Mouse (Mus musculus) MEL (cell line): ENCODE measurements around the gene Myo18b. TPM values are rescaled to one million over a fixed set of nuclear protein-coding genes. Genes with fewer than 3 reads are reported as not detected.

ENCODE experiments used
- DNase-seq: peaks from one replicate; pipeline ENCODE4 v3.0.0; 2011; ENCODE audit warnings: low read depth, low spot score
- H3K27ac ChIP-seq: 2 replicates; pipeline ENCODE4 v1.5.1; 2012; ENCODE audit warnings: low read depth, mild to moderate bottlenecking, control low read depth, low read length, moderate library complexity; ENCODE audit not compliant: control insufficient read depth
- H3K27me3 ChIP-seq, 2 experiments: fragments of 150-350 bp in 1 of 2; sonication (generic) in 1 of 2; 2 replicates each; pipeline ENCODE4 v1.6.1; 2012; ENCODE audit warnings: low read length in 2 of 2, mild to moderate bottlenecking in 2 of 2, improper control_type of control experiment in 1 of 2, moderate library complexity in 1 of 2; ENCODE audit not compliant: insufficient read depth in 2 of 2, control insufficient read depth in 1 of 2
- H3K36me3 ChIP-seq, 2 experiments: 2 replicates each; pipeline ENCODE4 v1.6.1; 2012 to 2014; ENCODE audit warnings: low read length in 2 of 2, improper control_type of control experiment in 1 of 2, inconsistent platforms in 1 of 2, mild to moderate bottlenecking in 1 of 2; ENCODE audit not compliant: insufficient read depth in 2 of 2, control insufficient read depth in 1 of 2
- H3K4me1 ChIP-seq, 2 experiments: fragments of 150-350 bp in 1 of 2; sonication (generic) in 1 of 2; 2 replicates each; pipeline ENCODE4 v1.6.1; 2012; ENCODE audit warnings: low read length in 2 of 2, improper control_type of control experiment in 1 of 2, mild to moderate bottlenecking in 1 of 2; ENCODE audit not compliant: insufficient read depth in 2 of 2, control insufficient read depth in 1 of 2
- H3K4me3 ChIP-seq, 2 experiments: fragments of 150-350 bp in 1 of 2; sonication (generic) in 1 of 2; 2 replicates each; pipeline ENCODE4 v1.5.1; 2012; ENCODE audit warnings: low read depth in 2 of 2, low read length in 2 of 2, mild to moderate bottlenecking in 2 of 2, moderate library complexity in 2 of 2, control low read depth in 1 of 2, improper control_type of control experiment in 1 of 2; ENCODE audit not compliant: control insufficient read depth in 1 of 2, insufficient read depth in 1 of 2
- H3K79me2 ChIP-seq: 2 replicates; pipeline ENCODE4 v1.6.1; 2012; ENCODE audit warnings: mild to moderate bottlenecking, low read length, moderate library complexity; ENCODE audit not compliant: control insufficient read depth, poor library complexity, insufficient read depth
- H3K9ac ChIP-seq: 2 replicates; pipeline ENCODE4 v1.6.1; 2012; ENCODE audit warnings: low read depth, mild to moderate bottlenecking, control low read depth, low read length, moderate library complexity; ENCODE audit not compliant: control insufficient read depth, poor library complexity, severe bottlenecking
- H3K9me3 ChIP-seq: fragments of 150-350 bp; sonication (generic); replicated peaks from 2 replicates; pipeline ENCODE4 v1.6.1; 2012; ENCODE audit warnings: mild to moderate bottlenecking, low read length, improper control_type of control experiment, moderate library complexity; ENCODE audit not compliant: insufficient read depth
- BHLHE40 ChIP-seq: IDR thresholded peaks from 2 replicates; pipeline ENCODE4 v1.6.1; 2012; ENCODE audit warnings: low read depth, mild to moderate bottlenecking, inconsistent platforms, low read length, improper control_type of control experiment, borderline replicate concordance
- CTCF ChIP-seq, 3 experiments: IDR thresholded peaks in 2 of 3; conservative IDR thresholded peaks in 1 of 3; 2 replicates each; pipeline ENCODE4 v1.5.1; 2011 to 2012; ENCODE audit warnings: low read length in 3 of 3, low read depth in 2 of 3, mild to moderate bottlenecking in 2 of 3, improper control_type of control experiment in 1 of 3, inconsistent platforms in 1 of 3, mixed read lengths in 1 of 3, moderate library complexity in 1 of 3; ENCODE audit not compliant: control insufficient read depth in 1 of 3, insufficient read depth in 1 of 3, poor library complexity in 1 of 3, severe bottlenecking in 1 of 3
- ELF1 ChIP-seq: IDR thresholded peaks from 2 replicates; pipeline ENCODE4 v1.6.1; 2014; ENCODE audit warnings: low read depth, mild to moderate bottlenecking, inconsistent platforms, low read length, improper control_type of control experiment, moderate library complexity
- EP300 ChIP-seq, 2 experiments: IDR thresholded peaks; 2 replicates each; pipeline ENCODE4 v1.6.1; 2011; ENCODE audit warnings: improper control_type of control experiment in 2 of 2, low read length in 2 of 2, low read depth in 1 of 2, mild to moderate bottlenecking in 1 of 2
- ETS1 ChIP-seq: IDR thresholded peaks from 2 replicates; pipeline ENCODE4 v1.6.1; 2012; ENCODE audit warnings: low read depth, mild to moderate bottlenecking, inconsistent platforms, low read length, improper control_type of control experiment, moderate library complexity
- GATA1 ChIP-seq: IDR thresholded peaks from 2 replicates; pipeline ENCODE4 v1.6.1; 2011; ENCODE audit warnings: low read depth, low read length, improper control_type of control experiment
- HCFC1 ChIP-seq: IDR thresholded peaks from 2 replicates; pipeline ENCODE4 v1.6.1; 2012; ENCODE audit warnings: low read depth, mild to moderate bottlenecking, inconsistent platforms, low read length, improper control_type of control experiment, moderate library complexity
- JUND ChIP-seq: IDR thresholded peaks from 2 replicates; pipeline ENCODE4 v1.6.1; 2011; ENCODE audit warnings: low read depth, mild to moderate bottlenecking, improper control_type of control experiment, low read length
- MAFK ChIP-seq: IDR thresholded peaks from 2 replicates; pipeline ENCODE4 v1.6.1; 2011; ENCODE audit warnings: low read depth, mild to moderate bottlenecking, low read length, improper control_type of control experiment, borderline replicate concordance
- MAX ChIP-seq: IDR thresholded peaks from 2 replicates; pipeline ENCODE4 v1.6.1; 2011; ENCODE audit warnings: low read length, improper control_type of control experiment
- MEF2A ChIP-seq: IDR thresholded peaks from 2 replicates; pipeline ENCODE4 v1.6.1; 2014; ENCODE audit warnings: low read depth, mild to moderate bottlenecking, inconsistent platforms, low read length, improper control_type of control experiment; ENCODE audit not compliant: poor library complexity, insufficient replicate concordance, severe bottlenecking; ENCODE audit errors: extremely low read depth
- MYB ChIP-seq: IDR thresholded peaks from 2 replicates; pipeline ENCODE4 v1.6.1; 2011; ENCODE audit warnings: mild to moderate bottlenecking, low read depth, low read length, improper control_type of control experiment
- MYC ChIP-seq: IDR thresholded peaks from 2 replicates; pipeline ENCODE4 v1.6.1; 2011; ENCODE audit warnings: low read depth, mild to moderate bottlenecking, low read length, improper control_type of control experiment, moderate library complexity
- NRF1 ChIP-seq: IDR thresholded peaks from 2 replicates; pipeline ENCODE4 v1.6.1; 2014; ENCODE audit warnings: low read depth, mild to moderate bottlenecking, inconsistent platforms, low read length, improper control_type of control experiment, moderate library complexity; ENCODE audit not compliant: poor library complexity, insufficient read depth, severe bottlenecking
- POLR2AphosphoS5 ChIP-seq: IDR thresholded peaks from 2 replicates; pipeline ENCODE4 v1.6.1; 2012; ENCODE audit warnings: low read depth, borderline replicate concordance, mild to moderate bottlenecking, inconsistent platforms, low read length, moderate library complexity, mixed read lengths
- RAD21 ChIP-seq: IDR thresholded peaks from 2 replicates; pipeline ENCODE4 v1.6.1; 2011; ENCODE audit warnings: mild to moderate bottlenecking, low read depth, low read length, improper control_type of control experiment
- TBP ChIP-seq: IDR thresholded peaks from 2 replicates; pipeline ENCODE4 v1.8.0; 2011; ENCODE audit warnings: low read depth, low read length, improper control_type of control experiment
- TCF12 ChIP-seq: IDR thresholded peaks from 2 replicates; pipeline ENCODE4 v1.6.1; 2014; ENCODE audit warnings: low read depth, mild to moderate bottlenecking, inconsistent platforms, low read length, improper control_type of control experiment, moderate library complexity
- USF2 ChIP-seq, 2 experiments: IDR thresholded peaks; 2 replicates each; pipeline ENCODE4 v1.6.1; 2011 to 2012; ENCODE audit warnings: improper control_type of control experiment in 2 of 2, low read length in 2 of 2, borderline replicate concordance in 1 of 2, inconsistent platforms in 1 of 2, low read depth in 1 of 2, mild to moderate bottlenecking in 1 of 2; ENCODE audit not compliant: insufficient read depth in 1 of 2
- ZMIZ1 ChIP-seq: IDR thresholded peaks from 2 replicates; pipeline ENCODE4 v1.6.1; 2012; ENCODE audit warnings: low read depth, mild to moderate bottlenecking, inconsistent platforms, low read length, improper control_type of control experiment, moderate library complexity
- polyA plus RNA-seq, 2 experiments: library from polyadenylated mRNA; stranded (reverse) in 1 of 2; unstranded in 1 of 2; fragments of >175 nt in 1 of 2; fragments of >200 nt in 1 of 2; gene quantifications; 2 replicates each; pipeline versions ENCODE4 v1.2.1 to v1.2.4; 2012; ENCODE audit warnings: low replicate concordance in 2 of 2, low read depth in 1 of 2; ENCODE audit not compliant: insufficient read length in 2 of 2, insufficient read depth in 1 of 2, missing spikeins in 1 of 2
- total RNA-seq: library from RNA; depleted of rRNA; stranded (reverse); fragments of 300-350 nt; gene quantifications from 2 replicates; pipeline ENCODE4 v1.2.3, GENCODE M21; 2012

The Myo18b gene
- total and polyA plus RNA-seq, 3 experiments: not detected

GRCm38 (mm10) chr5:112655529-112655928 is 240.6 kb downstream of the Myo18b start:
- no peak overlapping the region for H3K9ac ChIP-seq
- H3K4me3 ChIP-seq: no peak overlapping the region
- H3K36me3 ChIP-seq: no peaks in the 10 kb centered on the region
- H3K4me1 ChIP-seq: no peaks in the 10 kb centered on the region
- no peaks in the 10 kb centered on the region for H3K79me2 ChIP-seq
- no peak overlapping the region for H3K27ac ChIP-seq
- no peaks in the 10 kb centered on the region for H3K27me3 ChIP-seq
- TF ChIP-seq CTCF (IDR thresholded peaks at IDR 0.05 in 2 of 3, conservative IDR thresholded peaks at IDR 0.05 in 1 of 3; ENCODE audit: control insufficient read depth in 1 of 3, insufficient read depth in 1 of 3, low read depth in 2 of 3, low read length in 3 of 3, poor library complexity in 1 of 3, severe bottlenecking in 1 of 3) (no peak), MAFK (no peak), MYB (no peak), JUND (no peak), NRF1 (no peak), USF2 (IDR thresholded peaks at IDR 0.05; ENCODE audit: borderline replicate concordance in 1 of 2, insufficient read depth in 1 of 2, low read depth in 1 of 2, low read length in 2 of 2) (no peak), MAX (no peak), RAD21 (no peak), POLR2AphosphoS5 (no peak), HCFC1 (no peak), GATA1 (no peak), ZMIZ1 (no peak), MYC (no peak), TCF12 (no peak), MEF2A (no peak)
- H3K9me3 ChIP-seq: no peaks in the 10 kb centered on the region
- no peak for DNase-seq

- H3K27ac ChIP-seq: no peak overlapping the region
Observed at GRCm38 (mm10) chr5:112652036-112652435, 244.1 kb downstream of the Myo18b start.

More at GRCm38 (mm10) chr5:112652036-112652435, 244.1 kb downstream of the Myo18b start:
- H3K9ac ChIP-seq: no peak overlapping the region
- no peaks in the 10 kb centered on the region for H3K4me1 ChIP-seq
- H3K9me3 ChIP-seq: no peaks in the 10 kb centered on the region
- DNase-seq: no peak
- no peak overlapping the region for H3K4me3 ChIP-seq
- H3K27me3 ChIP-seq: no peaks in the 10 kb centered on the region
- H3K36me3 ChIP-seq: no peaks in the 10 kb centered on the region
- H3K79me2 ChIP-seq: no peaks in the 10 kb centered on the region
- TF ChIP-seq TBP: no peak
- no peak for TF ChIP-seq MYB
- no peak for TF ChIP-seq BHLHE40
- TF ChIP-seq GATA1: no peak
- TF ChIP-seq USF2 (IDR thresholded peaks at IDR 0.05; ENCODE audit: borderline replicate concordance in 1 of 2, insufficient read depth in 1 of 2, low read depth in 1 of 2, low read length in 2 of 2): no peak
- TF ChIP-seq EP300 (IDR thresholded peaks at IDR 0.05; ENCODE audit: low read depth in 1 of 2, low read length in 2 of 2): no peak
- no peak for TF ChIP-seq ETS1
- no peak for TF ChIP-seq MAX
- TF ChIP-seq MAFK: no peak
- TF ChIP-seq ELF1: no peak
